Mouse (Mus musculus) liver, postnatal 0 days (tissue): ENCODE measurements around the gene Ccdc189.

ENCODE experiments used
- CTCF ChIP-seq: sonication (generic); IDR thresholded peaks from 2 replicates; pipeline ENCODE4 v1.5.1; 2016; ENCODE audit warnings: antibody characterized with exemption, low read depth
- EP300 ChIP-seq: IDR thresholded peaks from 2 replicates; pipeline ENCODE4 v1.6.1; 2016; ENCODE audit warnings: antibody characterized with exemption, low read depth, mild to moderate bottlenecking

DNA sequence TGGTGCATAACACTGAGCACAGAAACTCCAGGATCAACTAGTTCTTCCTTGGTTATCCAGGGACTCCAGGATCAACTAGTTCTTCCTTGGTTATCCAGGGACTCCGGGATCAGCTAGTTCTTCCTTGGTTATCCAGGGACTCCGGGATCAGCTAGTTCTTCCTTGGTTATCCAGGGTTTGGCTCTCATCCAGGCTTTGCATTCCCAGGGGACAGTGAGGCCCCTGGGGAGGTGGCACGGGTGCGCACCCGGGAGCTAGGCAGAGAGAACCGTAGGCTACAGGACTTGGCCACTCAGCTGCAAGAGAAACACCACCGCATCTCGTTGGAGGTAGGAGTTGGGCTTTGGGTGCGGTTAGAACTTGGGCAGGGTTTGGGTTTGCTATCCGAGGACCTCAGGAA lies 2.7 kb upstream of the Ccdc189 start:
- TF ChIP-seq CTCF = no peak
- no peak for TF ChIP-seq EP300
